Mouse (Mus musculus): ENCODE data around the gene Caln1.
A peak's percentile ranks its signal among the peaks of the same experiment; 100 is the strongest.

Gene Caln1

GRCm38 (mm10) chr5:130699476-130699875 lies 330.2 kb downstream of the Caln1 start:
- DNase-seq (ENCODE audit: low spot score) = no peak

GRCm38 (mm10) chr5:130701777-130702176 lies 332.5 kb downstream of the Caln1 start:
- no peak for DNase-seq (ENCODE audit: low spot score)

- DNase-seq (ENCODE audit: low spot score) = no peak
These were observed 333.1 kb downstream of the Caln1 start for GRCm38 (mm10) chr5:130702361-130702760.

- no peak for DNase-seq (ENCODE audit: low spot score)
These were observed 335.6 kb downstream of the Caln1 start for GRCm38 (mm10) chr5:130704866-130705265.

- no peak for DNase-seq (ENCODE audit: low spot score)
These were observed 337.1 kb downstream of the Caln1 start for GRCm38 (mm10) chr5:130706202-130706855.

- DNase-seq (ENCODE audit: low spot score) = no peak
These were observed 338.5 kb downstream of the Caln1 start for GRCm38 (mm10) chr5:130707755-130708154.

GRCm38 (mm10) chr5:130708616-130709015 lies 339.4 kb downstream of the Caln1 start:
- peak; percentile 12 for DNase-seq (ENCODE audit: low spot score)

GRCm38 (mm10) chr5:130711643-130712042 lies 342.4 kb downstream of the Caln1 start:
- no peak for DNase-seq (ENCODE audit: low spot score)

- no peak for DNase-seq (ENCODE audit: low spot score)
These were observed 343.0 kb downstream of the Caln1 start for GRCm38 (mm10) chr5:130712281-130712680.

- no peak for DNase-seq (ENCODE audit: low spot score)
These were observed 345.9 kb downstream of the Caln1 start for GRCm38 (mm10) chr5:130715181-130715580.

- DNase-seq (ENCODE audit: low spot score) = peak; percentile 68
These were observed 349.1 kb downstream of the Caln1 start for GRCm38 (mm10) chr5:130718385-130718784.

GRCm38 (mm10) chr5:130742171-130742570 lies 372.9 kb downstream of the Caln1 start:
- DNase-seq (ENCODE audit: low spot score) = peak; percentile 2

- peak; percentile 41 for DNase-seq (ENCODE audit: low spot score)
These were observed 388.3 kb downstream of the Caln1 start for GRCm38 (mm10) chr5:130757517-130757916.

- DNase-seq (ENCODE audit: low spot score) = no peak
These were observed 396.5 kb downstream of the Caln1 start for GRCm38 (mm10) chr5:130765784-130766183.

- DNase-seq (ENCODE audit: low spot score) = no peak
These were observed 401.9 kb downstream of the Caln1 start for GRCm38 (mm10) chr5:130771061-130771741.

- no peak for DNase-seq (ENCODE audit: low spot score)
These were observed 403.2 kb downstream of the Caln1 start for GRCm38 (mm10) chr5:130772491-130772890.

GRCm38 (mm10) chr5:130774946-130775345 lies 405.7 kb downstream of the Caln1 start:
- DNase-seq (ENCODE audit: low spot score) = no peak

- DNase-seq (ENCODE audit: low spot score) = peak; percentile 66
These were observed 423.6 kb downstream of the Caln1 start for GRCm38 (mm10) chr5:130792755-130793452.

GRCm38 (mm10) chr5:130797713-130798112 lies 428.5 kb downstream of the Caln1 start:
- DNase-seq (ENCODE audit: low spot score) = no peak

GRCm38 (mm10) chr5:130810314-130810713 lies 441.1 kb downstream of the Caln1 start:
- no peak for DNase-seq (ENCODE audit: low spot score)

GRCm38 (mm10) chr5:130810846-130811245 lies 441.6 kb downstream of the Caln1 start:
- no peak for DNase-seq (ENCODE audit: low spot score)

GRCm38 (mm10) chr5:130811266-130811665 lies 442.0 kb downstream of the Caln1 start:
- DNase-seq (ENCODE audit: low spot score) = peak; percentile 81

GRCm38 (mm10) chr5:130811966-130812365 lies 442.7 kb downstream of the Caln1 start:
- DNase-seq (ENCODE audit: low spot score) = no peak
